Mouse (Mus musculus) hindbrain, embryonic 15.5 days (tissue): ENCODE measurements around the gene Rin1. TPM values are rescaled to one million over a fixed set of nuclear protein-coding genes. Genes with fewer than 3 reads are reported as not detected.

ENCODE experiments used
- polyA plus RNA-seq: library from polyadenylated mRNA; unstranded; fragments of >200 nt; fragmentation: Nextera tagmentation; extraction: Ambion mirVana; gene quantifications from 2 replicates; pipeline ENCODE4 v1.2.1, GENCODE M21; 2015

Rin1 gene
- polyA plus RNA-seq, 1 experiment from 2014 or later, result 1.1 TPM

Other genes with a start within 250 kb of the Rin1 start
- gene Gm21992, start 238.9 kb upstream of the Rin1 start, polyA plus RNA-seq, result 22.9 and 23.9 TPM in 2 replicates
- 62.4 and 64.8 TPM in 2 replicates for gene Rbm14, start 238.8 kb upstream of the Rin1 start, polyA plus RNA-seq
- gene Ccs, start 211.1 kb upstream of the Rin1 start, polyA plus RNA-seq, result 40.8 and 41.4 TPM in 2 replicates
- gene Ccdc87, start 211.1 kb upstream of the Rin1 start, polyA plus RNA-seq, result 0.55 and 0.73 TPM in 2 replicates
- 76.5 and 78.7 TPM in 2 replicates for gene Ctsf, start 195.4 kb upstream of the Rin1 start, polyA plus RNA-seq
- gene Actn3, start 172.6 kb upstream of the Rin1 start, polyA plus RNA-seq, result 1.6 and 2.3 TPM in 2 replicates
- 23.3 and 24.1 TPM in 2 replicates for gene Zdhhc24, start 171.8 kb upstream of the Rin1 start, polyA plus RNA-seq
- 8.5 and 10.3 TPM in 2 replicates for gene Bbs1, start 143.9 kb upstream of the Rin1 start, polyA plus RNA-seq
- 106 and 108 TPM in 2 replicates for gene Dpp3, start 122.2 kb upstream of the Rin1 start, polyA plus RNA-seq
- gene Peli3, start 107.4 kb upstream of the Rin1 start, polyA plus RNA-seq, result 13.3 and 13.7 TPM in 2 replicates
- gene Mrpl11, start 88.3 kb upstream of the Rin1 start, polyA plus RNA-seq, result 95.7 and 101 TPM in 2 replicates
- gene Npas4, start 60.2 kb upstream of the Rin1 start, polyA plus RNA-seq, result 0.31 and 0.51 TPM in 2 replicates
- gene Slc29a2, start 26.6 kb upstream of the Rin1 start, polyA plus RNA-seq, result 12.2 and 15.4 TPM in 2 replicates
- gene B4gat1, start 11.7 kb upstream of the Rin1 start, polyA plus RNA-seq, result 93.1 and 97.9 TPM in 2 replicates
- gene AC124502.3, start 11.6 kb upstream of the Rin1 start, polyA plus RNA-seq, result 2.7 and 5.1 TPM in 2 replicates
- 30.7 and 31.7 TPM in 2 replicates for gene Brms1, start 9.1 kb upstream of the Rin1 start, polyA plus RNA-seq
- 19.8 and 22.0 TPM in 2 replicates for gene Cd248, start 17.6 kb downstream of the Rin1 start, polyA plus RNA-seq
- gene Tmem151a, start 35.0 kb downstream of the Rin1 start, polyA plus RNA-seq, result 28.3 and 34.0 TPM in 2 replicates
- gene Yif1a, start 38.1 kb downstream of the Rin1 start, polyA plus RNA-seq, result 55.8 and 64.0 TPM in 2 replicates
- gene Cnih2, start 48.0 kb downstream of the Rin1 start, polyA plus RNA-seq, result 364 and 435 TPM in 2 replicates
- gene Rab1b, start 56.6 kb downstream of the Rin1 start, polyA plus RNA-seq, result 210 and 222 TPM in 2 replicates
- 76.9 and 90.2 TPM in 2 replicates for gene Klc2, start 68.1 kb downstream of the Rin1 start, polyA plus RNA-seq
- 47.4 and 58.3 TPM in 2 replicates for gene Pacs1, start 222.6 kb downstream of the Rin1 start, polyA plus RNA-seq
- gene Sf3b2, start 245.0 kb downstream of the Rin1 start, polyA plus RNA-seq, result 312 and 338 TPM in 2 replicates
- gene Gal3st3, start 247.8 kb downstream of the Rin1 start, polyA plus RNA-seq, result 40.4 and 48.8 TPM in 2 replicates